Mouse (Mus musculus) kidney, postnatal 0 days (tissue): ENCODE measurements at regions not wholly inside any gene's neighbourhood (a gene's known extent, or its start where the extent isn't known, plus 50 kb on each side); places are given as distances from the start of the nearest gene placed in this dataset.

Experiments
- ATAC-seq: fragments of 200-750 bp; cut with Nextera tagmentation; replicated peaks from 2 replicates; pipeline ENCODE4 v1.8.0; 2017; ENCODE audit warnings: low read depth, moderate number of reproducible peaks, moderate TSS enrichment, moderate library complexity; ENCODE audit not compliant: low FRiP score
- DNase-seq: peaks from one replicate; pipeline ENCODE4 v3.0.0-alpha.2; 2016; ENCODE audit warnings: low spot score
- H3K27ac ChIP-seq: fragments of 300-500 bp; sonication (generic); 2 replicates; pipeline ENCODE4 v1.5.1; 2014; ENCODE audit warnings: mild to moderate bottlenecking
- H3K27me3 ChIP-seq: fragments of 300-500 bp; sonication (generic); 2 replicates; pipeline ENCODE4 v1.6.1; 2014; ENCODE audit warnings: low read length, mixed read lengths; ENCODE audit not compliant: insufficient read depth
- H3K36me3 ChIP-seq: fragments of 300-500 bp; sonication (generic); 2 replicates; pipeline ENCODE4 v1.6.1; 2014; ENCODE audit warnings: low read length, mixed read lengths; ENCODE audit not compliant: insufficient read depth
- H3K4me1 ChIP-seq: fragments of 300-500 bp; sonication (generic); replicated peaks from 2 replicates; pipeline ENCODE4 v1.6.1; 2014; ENCODE audit warnings: antibody characterized with exemption, low read length, mixed read lengths; ENCODE audit not compliant: insufficient read depth
- H3K4me2 ChIP-seq: fragments of 300-500 bp; sonication (generic); 2 replicates; pipeline ENCODE4 v1.6.1; 2014; ENCODE audit warnings: mild to moderate bottlenecking, low read length, moderate library complexity, mixed read lengths
- H3K4me3 ChIP-seq: fragments of 300-500 bp; sonication (generic); replicated peaks from 2 replicates; pipeline ENCODE4 v1.5.1; 2014; ENCODE audit warnings: low read depth, low read length
- H3K9ac ChIP-seq: fragments of 300-500 bp; sonication (generic); 2 replicates; pipeline ENCODE4 v1.6.1; 2014; ENCODE audit warnings: low read depth, low read length
- H3K9me3 ChIP-seq: fragments of 300-500 bp; sonication (generic); replicated peaks from 2 replicates; pipeline ENCODE4 v1.6.1; 2016; ENCODE audit warnings: low read length, inconsistent platforms, mixed read lengths
- CTCF ChIP-seq: IDR thresholded peaks from 2 replicates; pipeline ENCODE4 v1.5.1; 2016; ENCODE audit warnings: antibody characterized with exemption, low read depth, mild to moderate bottlenecking, moderate library complexity
- WGBS: fragments of 180-500 bp; shearing (Covaris S2); extraction: QIAGEN DNeasy Blood & Tissue Kit; methylation state at CpG from one replicate; pipeline ENCODE4 v1.1.7; 2014; 5-methylcytosine and 5-hydroxymethylcytosine counted together

DNA sequence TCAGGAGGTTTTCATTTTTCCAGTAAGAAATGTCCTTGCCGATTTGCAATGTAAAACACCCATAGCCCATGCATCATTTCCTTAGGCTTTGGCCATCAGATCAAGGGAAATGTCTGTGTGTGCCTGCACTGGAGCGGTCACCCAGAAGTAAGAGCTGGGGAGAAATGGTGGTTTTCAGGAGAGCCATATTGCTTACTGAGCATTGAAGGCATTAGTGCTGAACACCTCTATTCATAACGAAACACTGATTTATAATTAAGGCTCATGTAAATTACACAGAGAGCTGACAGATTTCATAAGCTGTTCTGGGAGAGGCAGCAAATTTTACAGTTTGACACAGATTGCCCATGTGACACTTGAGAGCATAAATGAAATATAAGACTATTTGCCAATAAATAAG lies 1047.6 kb downstream of the Car8 start:
- Histone ChIP-seq H3K9ac (no peak overlapping the region), H3K4me3 (no peak overlapping the region), H3K4me2 (no peak overlapping the region), H3K36me3 (no peaks in the 10 kb centered on the region), H3K4me1 (no peaks in the 10 kb centered on the region), H3K27ac (no peak overlapping the region), H3K9me3 (no peaks in the 10 kb centered on the region), H3K27me3 (no peaks in the 10 kb centered on the region)
- TF ChIP-seq CTCF: no peak
- ATAC-seq (no peak), DNase-seq (no peak)
- WGBS: 73% methylated on average over 3 of the region's 3 CpGs

DNA sequence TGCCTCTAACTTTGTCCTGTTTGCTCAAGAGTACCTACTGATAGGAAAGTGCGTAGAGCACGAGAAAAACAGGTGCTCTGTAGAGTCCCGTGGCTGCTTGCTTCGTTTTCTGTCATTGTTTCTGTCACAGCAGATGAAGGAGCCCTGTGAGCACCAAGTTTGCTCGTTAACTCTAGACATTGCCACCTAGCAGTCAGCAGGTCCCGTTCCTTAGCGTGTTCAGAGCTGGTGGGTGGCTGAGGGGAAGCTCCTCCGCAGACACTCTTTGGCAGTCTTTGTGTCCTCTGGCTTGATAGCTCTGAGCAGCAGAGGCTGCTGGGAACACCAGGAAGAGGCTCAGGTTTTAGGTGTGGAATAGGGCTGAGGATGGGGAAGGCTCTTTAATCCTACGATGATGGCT lies 1063.8 kb downstream of the Car8 start:
- Histone ChIP-seq H3K27ac (no peak overlapping the region), H3K9me3 (no peaks in the 10 kb centered on the region), H3K4me3 (no peak overlapping the region), H3K36me3 (no peaks in the 10 kb centered on the region), H3K4me2 (no peak overlapping the region), H3K9ac (no peak overlapping the region), H3K27me3 (no peaks in the 10 kb centered on the region), H3K4me1 (no peaks in the 10 kb centered on the region)
- 85% methylated on average over 9 of the region's 9 CpGs for WGBS
- TF ChIP-seq CTCF: no peak
- ATAC-seq: no peak
- no peak for DNase-seq

DNA sequence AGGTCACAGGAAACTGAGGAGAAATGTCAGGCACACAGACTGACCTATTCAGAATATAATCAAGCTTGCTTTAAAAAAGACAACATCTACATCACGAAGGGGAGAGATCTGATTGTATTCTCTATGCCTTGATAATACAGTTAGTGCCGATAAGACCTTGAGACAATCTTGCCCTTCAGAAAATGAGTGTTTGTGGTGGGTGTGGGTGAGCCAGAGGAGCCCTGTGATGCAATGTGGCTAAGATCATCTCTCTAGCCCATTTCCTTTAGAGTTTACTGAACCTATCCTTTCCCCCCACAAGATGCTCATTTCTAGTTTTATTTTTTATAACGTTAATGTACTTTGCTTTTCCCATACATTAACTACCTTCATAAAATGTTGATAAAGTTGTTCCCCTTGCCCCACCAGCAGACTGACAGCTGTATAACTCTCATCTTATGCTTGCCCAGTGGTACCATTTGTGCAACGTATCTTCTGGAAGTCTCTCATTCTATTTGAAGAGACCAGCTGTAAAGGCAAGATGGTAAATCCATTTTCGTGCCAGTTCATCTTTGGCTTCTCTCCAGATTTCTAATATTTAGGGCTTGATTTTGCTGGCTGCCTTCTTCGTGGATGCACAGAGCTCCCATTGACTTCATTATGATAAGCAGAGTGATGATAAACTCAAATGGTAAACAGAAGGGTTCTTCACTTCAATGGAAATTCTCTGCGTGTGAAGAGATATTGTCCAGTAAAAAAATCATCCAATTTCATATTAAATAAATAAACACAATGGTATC lies 1066.1 kb downstream of the Car8 start:
- ATAC-seq (0 out of 2 replicates have a peak, but pooled peaks have one; percentile 5), DNase-seq (no peak)
- no peaks in the 10 kb centered on the region for H3K9me3 ChIP-seq
- H3K36me3 ChIP-seq: no peaks in the 10 kb centered on the region
- H3K4me1 ChIP-seq: no peaks in the 10 kb centered on the region
- no peak for TF ChIP-seq CTCF
- H3K4me2 ChIP-seq: no peak overlapping the region
- H3K4me3 ChIP-seq: no peak overlapping the region
- H3K27ac ChIP-seq: no peak overlapping the region
- no peaks in the 10 kb centered on the region for H3K27me3 ChIP-seq
- H3K9ac ChIP-seq: no peak overlapping the region
- 82% methylated on average over 7 of the region's 7 CpGs for WGBS

DNA sequence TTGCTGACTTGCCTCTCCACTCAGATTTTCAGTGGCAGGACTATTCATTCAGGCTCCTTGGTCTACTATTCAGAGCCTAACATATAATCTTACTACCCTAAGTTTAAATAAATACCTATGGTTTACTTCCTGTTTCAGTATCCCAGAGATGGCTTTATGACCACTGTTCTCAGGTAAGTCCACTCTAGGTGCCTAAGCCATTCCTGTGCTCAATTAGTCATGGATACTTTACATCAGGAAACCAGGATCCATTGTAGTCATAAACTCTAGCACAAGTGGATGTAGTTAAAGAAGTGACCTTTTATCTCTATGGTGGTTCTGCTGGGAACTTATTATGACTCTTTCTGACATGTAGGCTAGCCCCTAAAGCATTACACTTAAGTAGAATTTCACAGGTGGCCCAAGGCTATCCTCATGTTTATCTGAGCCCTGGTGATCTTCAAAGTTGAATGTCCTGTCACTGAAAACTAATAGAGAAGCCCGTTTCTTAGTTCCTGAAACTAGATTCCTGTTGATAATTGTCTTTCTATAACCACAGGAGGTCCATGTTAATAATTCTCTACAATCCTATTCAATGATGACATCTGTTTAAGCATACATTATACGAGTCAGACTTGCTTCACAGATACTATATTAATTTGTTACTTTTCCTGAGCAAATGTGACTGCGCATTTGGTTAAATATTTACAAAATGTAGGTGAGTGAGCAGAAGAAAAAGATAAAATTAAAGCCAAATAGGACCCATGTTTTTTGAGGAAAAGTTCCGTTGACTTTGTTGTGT lies 1067.0 kb downstream of the Car8 start:
- no peaks in the 10 kb centered on the region for H3K9me3 ChIP-seq
- WGBS: 64% methylated on average over 4 of the region's 4 CpGs
- no peak overlapping the region for H3K4me3 ChIP-seq
- ATAC-seq: peak; percentile 79; the same call in 1 of the 2 replicates
- H3K4me2 ChIP-seq: no peak overlapping the region
- no peaks in the 10 kb centered on the region for H3K36me3 ChIP-seq
- no peaks in the 10 kb centered on the region for H3K27me3 ChIP-seq
- no peaks in the 10 kb centered on the region for H3K4me1 ChIP-seq
- TF ChIP-seq CTCF: no peak
- peak overlapping the region; percentile 36; the same call in 1 of the 2 replicates for H3K27ac ChIP-seq
- H3K9ac ChIP-seq: no peak overlapping the region
- peak; percentile 28 for DNase-seq

DNA sequence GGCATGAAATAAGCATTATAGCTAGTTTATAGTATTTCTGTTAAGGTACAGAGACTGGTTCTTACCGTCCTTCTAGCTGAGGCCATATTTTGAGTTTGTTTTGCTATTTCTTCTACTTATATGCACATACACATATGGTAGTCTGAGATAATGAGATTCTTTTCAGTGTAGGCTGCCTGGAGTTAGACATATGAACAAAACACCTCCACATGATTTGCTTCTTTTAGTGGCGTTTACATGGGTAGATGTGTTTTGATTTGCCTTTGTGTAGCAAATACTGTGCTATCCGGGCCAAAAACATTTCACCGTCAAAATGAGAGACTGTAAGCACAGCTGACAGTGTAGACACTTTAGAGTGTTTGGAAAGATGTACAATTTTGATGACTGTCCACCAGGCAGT lies 1077.4 kb downstream of the Car8 start:
- Histone ChIP-seq H3K27me3 (no peaks in the 10 kb centered on the region), H3K4me3 (no peak overlapping the region), H3K9ac (no peak overlapping the region), H3K36me3 (no peaks in the 10 kb centered on the region), H3K27ac (no peak overlapping the region), H3K9me3 (no peaks in the 10 kb centered on the region), H3K4me1 (no peaks in the 10 kb centered on the region), H3K4me2 (no peak overlapping the region)
- DNase-seq: no peak
- no peak for ATAC-seq
- WGBS: 85% methylated on average over 4 of the region's 4 CpGs
- TF ChIP-seq CTCF: no peak

DNA sequence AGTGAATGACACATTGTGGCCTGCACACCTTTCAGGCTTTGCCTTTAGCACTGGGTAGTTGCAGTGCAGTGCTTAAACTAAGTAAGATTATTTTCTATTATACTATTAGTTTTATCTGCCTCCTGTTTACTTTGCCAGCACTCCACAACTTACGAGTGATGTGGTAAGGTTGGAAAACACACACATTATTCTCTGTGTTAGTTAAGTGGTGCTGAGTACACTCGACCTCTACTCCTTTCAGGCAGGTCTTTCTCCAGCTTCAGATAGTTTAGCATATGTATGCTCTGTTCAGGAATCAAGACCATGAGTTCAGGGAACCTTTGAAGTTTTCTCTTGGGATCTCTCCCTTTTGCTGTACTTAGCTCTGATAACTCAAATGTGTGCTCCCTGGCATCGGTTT lies 1081.0 kb downstream of the Car8 start:
- H3K9ac ChIP-seq: no peak overlapping the region
- H3K27me3 ChIP-seq: no peaks in the 10 kb centered on the region
- no peak for TF ChIP-seq CTCF
- no peak overlapping the region for H3K4me2 ChIP-seq
- ATAC-seq (no peak), DNase-seq (no peak)
- H3K4me3 ChIP-seq: no peak overlapping the region
- WGBS: 71% methylated on average over 3 of the region's 3 CpGs
- no peak overlapping the region for H3K27ac ChIP-seq
- no peaks in the 10 kb centered on the region for H3K4me1 ChIP-seq
- no peaks in the 10 kb centered on the region for H3K36me3 ChIP-seq
- no peaks in the 10 kb centered on the region for H3K9me3 ChIP-seq
